Mouse (Mus musculus) kidney, postnatal 0 days (tissue): ENCODE results near the gene Yaf2. TPM values are rescaled to one million over a fixed set of nuclear protein-coding genes. Genes with fewer than 3 reads are reported as not detected.

Experiments used
- ATAC-seq: fragments of 200-750 bp; cut with Nextera tagmentation; replicated peaks from 2 replicates; pipeline ENCODE4 v1.8.0; 2017; ENCODE audit warnings: low read depth, moderate number of reproducible peaks, moderate TSS enrichment, moderate library complexity; ENCODE audit not compliant: low FRiP score
- DNase-seq: peaks from one replicate; pipeline ENCODE4 v3.0.0-alpha.2; 2016; ENCODE audit warnings: low spot score
- H3K27ac ChIP-seq: fragments of 300-500 bp; sonication (generic); 2 replicates; pipeline ENCODE4 v1.5.1; 2014; ENCODE audit warnings: mild to moderate bottlenecking
- H3K27me3 ChIP-seq: fragments of 300-500 bp; sonication (generic); 2 replicates; pipeline ENCODE4 v1.6.1; 2014; ENCODE audit warnings: low read length, mixed read lengths; ENCODE audit not compliant: insufficient read depth
- H3K36me3 ChIP-seq: fragments of 300-500 bp; sonication (generic); 2 replicates; pipeline ENCODE4 v1.6.1; 2014; ENCODE audit warnings: low read length, mixed read lengths; ENCODE audit not compliant: insufficient read depth
- H3K4me1 ChIP-seq: fragments of 300-500 bp; sonication (generic); replicated peaks from 2 replicates; pipeline ENCODE4 v1.6.1; 2014; ENCODE audit warnings: antibody characterized with exemption, low read length, mixed read lengths; ENCODE audit not compliant: insufficient read depth
- H3K4me2 ChIP-seq: fragments of 300-500 bp; sonication (generic); 2 replicates; pipeline ENCODE4 v1.6.1; 2014; ENCODE audit warnings: mild to moderate bottlenecking, low read length, moderate library complexity, mixed read lengths
- H3K4me3 ChIP-seq: fragments of 300-500 bp; sonication (generic); replicated peaks from 2 replicates; pipeline ENCODE4 v1.5.1; 2014; ENCODE audit warnings: low read depth, low read length
- H3K9ac ChIP-seq: fragments of 300-500 bp; sonication (generic); 2 replicates; pipeline ENCODE4 v1.6.1; 2014; ENCODE audit warnings: low read depth, low read length
- H3K9me3 ChIP-seq: fragments of 300-500 bp; sonication (generic); replicated peaks from 2 replicates; pipeline ENCODE4 v1.6.1; 2016; ENCODE audit warnings: low read length, inconsistent platforms, mixed read lengths
- CTCF ChIP-seq: IDR thresholded peaks from 2 replicates; pipeline ENCODE4 v1.5.1; 2016; ENCODE audit warnings: antibody characterized with exemption, low read depth, mild to moderate bottlenecking, moderate library complexity
- WGBS: fragments of 180-500 bp; shearing (Covaris S2); extraction: QIAGEN DNeasy Blood & Tissue Kit; methylation state at CpG from one replicate; pipeline ENCODE4 v1.1.7; 2014; 5-methylcytosine and 5-hydroxymethylcytosine counted together
- polyA plus RNA-seq: library from polyadenylated mRNA; unstranded; fragments of >200 nt; fragmentation: Nextera tagmentation; extraction: Ambion mirVana; gene quantifications from 2 replicates; pipeline ENCODE4 v1.2.1, GENCODE M21; 2015

Gene Yaf2
- polyA plus RNA-seq, 1 experiment from 2014 or later: 105 TPM

DNA sequence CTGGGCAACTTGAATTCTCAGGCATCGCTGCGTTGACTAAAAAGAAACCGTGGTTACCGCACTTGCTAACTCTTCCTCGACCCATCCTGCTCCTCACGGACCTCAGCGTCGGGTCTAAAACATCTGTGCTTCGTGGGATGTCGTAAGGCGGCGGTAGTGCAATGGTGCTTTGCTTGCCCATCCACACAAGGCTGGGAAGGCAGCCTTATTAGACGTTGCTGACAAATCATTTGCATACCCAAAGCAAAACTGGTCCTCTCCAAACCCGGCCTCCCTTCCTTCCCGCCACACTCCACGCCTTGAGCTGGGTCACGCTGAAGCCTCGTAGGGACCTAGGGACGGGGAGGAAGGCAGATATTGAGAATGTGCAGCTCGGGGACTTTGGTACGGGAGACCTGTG is 61.1 kb downstream of the Yaf2 start:
- WGBS: 0% methylated on average over 21 of the region's 21 CpGs
- H3K9ac ChIP-seq: peak overlapping the region; percentile 85
- ATAC-seq (peak; percentile 44), DNase-seq (peak; percentile 68)
- H3K4me3 ChIP-seq: peak overlapping the region; percentile 76
- TF ChIP-seq CTCF: no peak
- peak overlapping the region; percentile 69 for H3K27ac ChIP-seq
- no peaks in the 10 kb centered on the region for H3K9me3 ChIP-seq
- H3K4me1 ChIP-seq: peaks cover 5% of the 10 kb centered on the region
- H3K4me2 ChIP-seq: peak overlapping the region; percentile 75
- 0 out of 2 replicates have a peak, but pooled peaks cover 2% of the 10 kb centered on the region for H3K36me3 ChIP-seq
- H3K27me3 ChIP-seq: no peaks in the 10 kb centered on the region

DNA sequence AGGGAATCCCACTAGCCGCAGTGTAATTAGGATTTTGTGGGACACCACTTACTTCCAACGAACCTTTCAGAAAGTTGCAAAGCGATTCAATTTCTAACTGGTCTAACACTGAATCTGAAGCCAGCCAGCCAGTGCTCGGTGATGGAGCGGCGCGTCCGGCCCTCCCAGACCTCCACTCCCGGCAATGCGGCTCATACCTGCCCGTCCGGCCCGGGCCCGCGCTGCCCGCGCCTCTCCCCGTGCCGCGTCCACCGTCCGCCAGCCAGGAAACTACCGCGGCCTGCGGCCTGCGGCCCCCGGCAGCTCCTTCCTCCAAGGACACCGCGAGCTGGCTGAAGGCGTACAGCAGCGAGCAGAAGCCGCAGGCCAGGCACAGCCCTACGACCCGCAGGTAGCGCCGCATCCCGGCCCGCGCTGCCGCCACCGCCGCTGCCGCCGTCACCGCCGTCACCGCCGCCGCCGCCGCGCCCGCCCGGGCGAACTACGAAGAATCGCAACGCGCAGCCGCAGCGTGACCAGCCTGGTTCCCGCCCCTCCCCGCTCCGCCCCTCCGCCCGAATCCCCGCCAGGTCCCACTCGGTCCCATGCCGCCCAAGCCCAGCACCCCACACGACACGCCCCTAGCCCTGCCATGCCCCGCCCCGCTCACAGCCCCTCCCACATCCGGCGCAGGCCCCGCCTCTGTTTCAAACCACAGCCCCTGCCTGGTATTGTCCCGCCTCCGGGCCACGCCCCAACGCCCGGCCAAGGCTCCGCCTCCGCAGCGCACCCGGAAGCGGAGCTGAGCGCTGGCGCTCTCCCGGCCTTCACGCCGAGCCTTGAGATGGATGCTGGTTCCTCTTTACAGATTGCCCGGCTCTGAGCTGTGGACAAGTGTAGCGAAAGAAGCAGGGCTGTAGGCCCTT is 61.8 kb downstream of the Yaf2 start, which contains the start of gene Gxylt1:
TSS of gene Gxylt1 (minus strand) at position 501 of the 905 bp plus-strand sequence.
- H3K36me3 ChIP-seq: no peaks in the 10 kb centered on the region
- H3K9me3 ChIP-seq: no peaks in the 10 kb centered on the region
- peak within 1 kb of the TSS; percentile 76 for H3K4me3 ChIP-seq
- peaks cover 5% of the 10 kb centered on the region for H3K4me1 ChIP-seq
- TF ChIP-seq CTCF: no peak
- WGBS: under 1% methylated on average over 76 of the region's 93 CpGs
- DNase-seq (peak; percentile 98), ATAC-seq (peak; percentile 98)
- peak within 1 kb of the TSS; percentile 80 for H3K4me2 ChIP-seq
- H3K9ac ChIP-seq: peak within 1 kb of the TSS; percentile 85
- peak within 1 kb of the TSS; percentile 90 for H3K27ac ChIP-seq
- H3K27me3 ChIP-seq: no peaks in the 10 kb centered on the region

DNA sequence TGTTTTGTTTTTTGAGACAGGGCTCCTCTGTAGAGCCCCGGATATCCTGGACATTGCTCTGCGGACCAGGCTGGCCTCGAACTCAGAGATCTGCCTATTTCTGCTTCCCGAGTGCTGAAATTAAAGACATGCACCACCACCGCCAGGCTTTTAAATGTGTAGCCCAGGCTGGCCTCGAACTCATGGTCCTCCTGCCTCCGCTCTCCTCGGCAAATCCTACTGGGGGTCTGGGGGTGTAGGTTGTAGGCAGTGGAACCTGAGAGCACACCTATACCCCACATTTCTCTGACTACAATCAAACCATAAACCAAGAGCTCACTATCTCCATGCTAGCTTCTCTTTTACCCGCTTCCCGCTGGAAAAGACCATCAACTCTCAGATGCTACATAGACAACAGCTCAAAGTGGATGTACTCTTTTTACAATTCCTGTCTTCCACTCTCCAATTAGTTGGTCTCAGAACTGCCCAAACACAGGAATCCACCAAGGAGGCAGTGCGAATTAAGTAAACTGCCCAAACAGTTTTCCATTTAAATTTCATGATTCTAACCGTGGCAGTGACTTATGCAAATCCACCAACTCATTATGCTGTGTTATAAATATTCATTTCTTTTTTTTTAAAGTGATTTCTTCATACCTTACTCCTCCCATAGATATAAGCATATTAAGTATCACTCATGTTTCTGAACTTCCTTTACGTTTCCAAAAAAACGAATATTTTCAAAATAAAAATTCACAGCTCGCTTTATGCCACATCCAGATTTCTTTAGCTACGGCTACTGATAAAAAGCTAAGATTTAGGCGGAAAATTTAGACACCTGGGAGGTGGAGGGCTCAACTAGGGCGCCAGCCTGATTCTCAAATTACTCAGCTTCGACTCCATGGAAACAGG is 62.7 kb downstream of the Yaf2 start:
- H3K27ac ChIP-seq: peak overlapping the region; percentile 90
- no peaks in the 10 kb centered on the region for H3K27me3 ChIP-seq
- H3K4me2 ChIP-seq: peak overlapping the region; percentile 80
- 36% methylated on average over 19 of the region's 19 CpGs for WGBS
- TF ChIP-seq CTCF: no peak
- H3K9ac ChIP-seq: peak overlapping the region; percentile 85
- no peaks in the 10 kb centered on the region for H3K9me3 ChIP-seq
- H3K4me1 ChIP-seq: peaks cover 5% of the 10 kb centered on the region
- H3K4me3 ChIP-seq: peak overlapping the region; percentile 76
- no peaks in the 10 kb centered on the region for H3K36me3 ChIP-seq
- DNase-seq (no peak), ATAC-seq (no peak)

DNA sequence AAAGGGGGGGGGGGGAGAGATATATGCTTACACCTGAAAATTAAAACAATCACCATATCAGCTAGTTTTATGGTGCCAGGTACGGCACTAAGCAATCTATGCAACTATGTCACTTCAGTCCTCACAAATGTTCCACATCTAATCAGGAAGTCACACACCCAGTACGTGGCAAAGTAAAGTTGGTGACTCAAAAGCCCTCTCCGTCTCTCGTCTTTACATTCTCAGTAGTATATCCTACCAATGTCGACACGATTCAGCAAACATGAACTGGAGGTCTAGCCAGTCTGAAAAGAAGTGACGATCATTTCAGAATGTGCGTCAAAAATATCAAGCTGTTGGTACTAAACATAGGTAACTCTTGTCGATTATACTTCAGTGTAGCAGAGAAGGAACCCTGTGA is 63.8 kb downstream of the Yaf2 start:
- Histone ChIP-seq H3K4me3 (no peak overlapping the region), H3K27me3 (no peaks in the 10 kb centered on the region), H3K9ac (no peak overlapping the region), H3K9me3 (no peaks in the 10 kb centered on the region), H3K36me3 (no peaks in the 10 kb centered on the region), H3K27ac (no peak overlapping the region), H3K4me2 (no peak overlapping the region; the same call in 1 of the 2 replicates), H3K4me1 (peaks cover 5% of the 10 kb centered on the region)
- ATAC-seq (no peak), DNase-seq (no peak)
- TF ChIP-seq CTCF: no peak
- 87% methylated on average over 9 of the region's 9 CpGs for WGBS

DNA sequence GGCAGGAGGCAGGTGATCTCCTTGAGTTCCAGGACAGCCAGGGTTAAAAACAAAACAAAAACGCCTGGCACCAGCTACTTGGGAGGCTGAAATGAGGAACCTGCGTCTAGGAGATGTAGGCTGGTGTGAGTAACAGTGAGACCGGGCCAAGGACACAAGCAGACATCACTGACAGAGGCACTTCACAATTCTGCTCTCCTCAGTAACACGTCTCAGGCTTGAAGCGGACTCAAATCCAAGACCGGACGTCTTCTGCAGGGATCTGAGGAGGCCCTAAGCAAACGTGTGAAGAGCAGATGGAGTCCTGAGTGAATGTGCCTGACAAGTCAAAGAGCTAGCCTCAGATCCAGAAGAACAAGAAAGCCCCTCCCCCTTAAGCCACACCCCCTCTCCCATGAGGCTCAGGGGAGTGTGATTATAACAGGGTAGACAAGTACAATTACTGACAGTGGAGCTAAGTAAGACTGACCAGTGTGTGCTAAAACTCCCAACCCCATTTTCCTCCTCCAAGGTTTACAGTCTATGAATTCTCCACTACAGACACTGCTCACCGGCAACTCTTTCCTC is 66.4 kb downstream of the Yaf2 start:
- Histone ChIP-seq H3K4me1 (peaks cover 5% of the 10 kb centered on the region), H3K27me3 (no peaks in the 10 kb centered on the region), H3K4me3 (no peak overlapping the region), H3K9me3 (no peaks in the 10 kb centered on the region), H3K27ac (no peak overlapping the region), H3K36me3 (no peaks in the 10 kb centered on the region), H3K4me2 (no peak overlapping the region), H3K9ac (no peak overlapping the region)
- WGBS: 82% methylated on average over 9 of the region's 9 CpGs
- ATAC-seq (no peak), DNase-seq (no peak)
- no peak for TF ChIP-seq CTCF

DNA sequence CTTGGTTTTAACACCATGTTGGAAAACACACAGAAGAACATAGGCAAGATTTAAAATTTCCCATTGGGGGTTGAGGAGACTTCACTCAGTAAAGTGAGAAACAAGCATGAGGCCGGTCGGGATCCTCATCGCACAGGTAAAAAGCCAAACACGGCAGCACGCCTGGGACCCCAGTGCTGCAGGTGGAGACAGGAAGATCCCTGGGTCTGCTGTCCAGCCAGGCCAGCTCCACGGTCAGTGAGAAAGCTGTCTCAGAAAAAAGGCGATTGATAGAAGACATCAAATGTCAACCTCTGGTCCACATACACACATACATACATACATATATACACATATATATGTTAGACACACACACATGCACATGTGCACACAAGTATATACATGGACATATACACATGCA is 67.2 kb downstream of the Yaf2 start:
- no peak for ATAC-seq
- Histone ChIP-seq H3K27me3 (no peaks in the 10 kb centered on the region), H3K4me1 (peaks cover 5% of the 10 kb centered on the region)

More for the DNA sequence above, 67.2 kb downstream of the Yaf2 start:
- Histone ChIP-seq H3K4me2 (no peak overlapping the region), H3K4me3 (no peak overlapping the region), H3K9me3 (no peaks in the 10 kb centered on the region), H3K27ac (no peak overlapping the region), H3K36me3 (no peaks in the 10 kb centered on the region), H3K9ac (no peak overlapping the region)
- TF ChIP-seq CTCF: no peak
- 97% methylated on average over 7 of the region's 7 CpGs for WGBS
- DNase-seq: no peak
